Mouse (Mus musculus): ENCODE data around the gene Foxo1. TPM values are rescaled to one million over a fixed set of nuclear protein-coding genes. Genes with fewer than 3 reads are reported as not detected.
A peak's percentile ranks its signal among the peaks of the same experiment; 100 is the strongest.

Foxo1 gene
- polyA plus RNA-seq, 1 experiment from 2014 or later, result 4.8 TPM

GRCm38 (mm10) chr3:52266606-52267160, 1.5 kb upstream of the Foxo1 start:
- no peaks in the 10 kb centered on the region for H3K9me3 ChIP-seq (ENCODE audit: control insufficient read depth, low read length)
- H3K27me3 ChIP-seq (ENCODE audit: control insufficient read depth, insufficient read depth, low read depth, low read length), result peaks cover 3% of the 10 kb centered on the region; the same call in 1 of the 2 replicates
- H3K36me3 ChIP-seq (ENCODE audit: control insufficient read depth, insufficient read depth, low read length), result peaks cover under 1% of the 10 kb centered on the region; the same call in 1 of the 2 replicates
- no peak for ATAC-seq (ENCODE audit: low read depth)
- WGBS, result 12% methylated on average over 17 of the region's 17 CpGs
- H3K9ac ChIP-seq (ENCODE audit: low read length), result 0 out of 2 replicates have a peak overlapping the region, but pooled peaks have one; percentile 12
- peak overlapping the region; percentile 92 for H3K4me2 ChIP-seq (ENCODE audit: low read depth, low read length)
- peaks cover 13% of the 10 kb centered on the region for H3K4me1 ChIP-seq (replicated peaks; ENCODE audit: control insufficient read depth, insufficient read depth, low read length)
- H3K4me3 ChIP-seq (ENCODE audit: low read length), result peak overlapping the region; percentile 87
- no peak overlapping the region for H3K27ac ChIP-seq (ENCODE audit: low read length)

GRCm38 (mm10) chr3:52267293-52267651, 864 bp upstream of the Foxo1 start:
- Histone ChIP-seq H3K27me3 (ENCODE audit: control insufficient read depth, insufficient read depth, low read depth, low read length) (peaks cover 3% of the 10 kb centered on the region; the same call in 1 of the 2 replicates), H3K36me3 (ENCODE audit: control insufficient read depth, insufficient read depth, low read length) (peaks cover 2% of the 10 kb centered on the region; the same call in 1 of the 2 replicates), H3K4me1 (replicated peaks; ENCODE audit: control insufficient read depth, insufficient read depth, low read length) (peaks cover 15% of the 10 kb centered on the region), H3K27ac (ENCODE audit: low read length) (no peak overlapping the region; the same call in 1 of the 2 replicates), H3K9me3 (ENCODE audit: control insufficient read depth, low read length) (no peaks in the 10 kb centered on the region), H3K4me3 (ENCODE audit: low read length) (peak overlapping the region; percentile 87), H3K9ac (ENCODE audit: low read length) (peak overlapping the region; percentile 70), H3K4me2 (ENCODE audit: low read depth, low read length) (peak overlapping the region; percentile 92)
- no peak for ATAC-seq (ENCODE audit: low read depth)
- WGBS, result under 1% methylated on average over 15 of the region's 15 CpGs

GRCm38 (mm10) chr3:52268487-52268736, 276 bp downstream of the Foxo1 start:
- ATAC-seq (ENCODE audit: low read depth), result no peak; the same call in 1 of the 2 replicates
- Histone ChIP-seq H3K4me1 (replicated peaks; ENCODE audit: control insufficient read depth, insufficient read depth, low read length) (peaks cover 17% of the 10 kb centered on the region), H3K9me3 (ENCODE audit: control insufficient read depth, low read length) (no peaks in the 10 kb centered on the region), H3K36me3 (ENCODE audit: control insufficient read depth, insufficient read depth, low read length) (peaks cover 2% of the 10 kb centered on the region; the same call in 1 of the 2 replicates), H3K4me2 (ENCODE audit: low read depth, low read length) (peak overlapping the region; percentile 90), H3K9ac (ENCODE audit: low read length) (peak overlapping the region; percentile 86), H3K27ac (ENCODE audit: low read length) (peak overlapping the region; percentile 89), H3K4me3 (ENCODE audit: low read length) (peak overlapping the region; percentile 87), H3K27me3 (ENCODE audit: control insufficient read depth, insufficient read depth, low read depth, low read length) (peaks cover 3% of the 10 kb centered on the region; the same call in 1 of the 2 replicates)
- under 1% methylated on average over 36 of the region's 40 CpGs for WGBS

GRCm38 (mm10) chr3:52268737-52269513, 789 bp downstream of the Foxo1 start:
- peaks cover 2% of the 10 kb centered on the region; the same call in 1 of the 2 replicates for H3K36me3 ChIP-seq (ENCODE audit: control insufficient read depth, insufficient read depth, low read length)
- peaks cover 17% of the 10 kb centered on the region for H3K4me1 ChIP-seq (replicated peaks; ENCODE audit: control insufficient read depth, insufficient read depth, low read length)
- under 1% methylated on average over 86 of the region's 89 CpGs for WGBS
- ATAC-seq (ENCODE audit: low read depth), result peak; percentile 27
- H3K27me3 ChIP-seq (ENCODE audit: control insufficient read depth, insufficient read depth, low read depth, low read length), result peaks cover 3% of the 10 kb centered on the region; the same call in 1 of the 2 replicates
- H3K9ac ChIP-seq (ENCODE audit: low read length), result peak overlapping the region; percentile 86
- no peaks in the 10 kb centered on the region for H3K9me3 ChIP-seq (ENCODE audit: control insufficient read depth, low read length)
- H3K27ac ChIP-seq (ENCODE audit: low read length), result peak overlapping the region; percentile 89
- peak overlapping the region; percentile 90 for H3K4me2 ChIP-seq (ENCODE audit: low read depth, low read length)
- H3K4me3 ChIP-seq (ENCODE audit: low read length), result peak overlapping the region; percentile 87

- Histone ChIP-seq H3K27ac (ENCODE audit: low read length) (peak overlapping the region; percentile 89), H3K4me3 (ENCODE audit: low read length) (peak overlapping the region; percentile 87), H3K9me3 (ENCODE audit: control insufficient read depth, low read length) (no peaks in the 10 kb centered on the region), H3K4me2 (ENCODE audit: low read depth, low read length) (peak overlapping the region; percentile 90), H3K27me3 (ENCODE audit: control insufficient read depth, insufficient read depth, low read depth, low read length) (peaks cover 3% of the 10 kb centered on the region; the same call in 1 of the 2 replicates), H3K4me1 (replicated peaks; ENCODE audit: control insufficient read depth, insufficient read depth, low read length) (peaks cover 17% of the 10 kb centered on the region), H3K36me3 (ENCODE audit: control insufficient read depth, insufficient read depth, low read length) (peaks cover 2% of the 10 kb centered on the region; the same call in 1 of the 2 replicates), H3K9ac (ENCODE audit: low read length) (peak overlapping the region; percentile 86)
- under 1% methylated on average over 55 of the region's 55 CpGs for WGBS
- peak; percentile 42 for ATAC-seq (ENCODE audit: low read depth)
These were observed 1.6 kb downstream of the Foxo1 start for GRCm38 (mm10) chr3:52269514-52270351.

GRCm38 (mm10) chr3:52270511-52270910, 2.4 kb downstream of the Foxo1 start:
- Histone ChIP-seq H3K27me3 (ENCODE audit: control insufficient read depth, insufficient read depth, low read depth, low read length) (peaks cover 3% of the 10 kb centered on the region; the same call in 1 of the 2 replicates), H3K27ac (ENCODE audit: low read length) (no peak overlapping the region), H3K9ac (ENCODE audit: low read length) (peak overlapping the region; percentile 86), H3K36me3 (ENCODE audit: control insufficient read depth, insufficient read depth, low read length) (peaks cover 2% of the 10 kb centered on the region; the same call in 1 of the 2 replicates), H3K4me3 (ENCODE audit: low read length) (peak overlapping the region; percentile 87), H3K9me3 (ENCODE audit: control insufficient read depth, low read length) (no peaks in the 10 kb centered on the region), H3K4me1 (replicated peaks; ENCODE audit: control insufficient read depth, insufficient read depth, low read length) (peaks cover 17% of the 10 kb centered on the region), H3K4me2 (ENCODE audit: low read depth, low read length) (peak overlapping the region; percentile 90)
- 19% methylated on average over 3 of the region's 3 CpGs for WGBS
- ATAC-seq (ENCODE audit: low read depth), result no peak

- Histone ChIP-seq H3K4me1 (replicated peaks; ENCODE audit: control insufficient read depth, insufficient read depth, low read length) (peaks cover 17% of the 10 kb centered on the region), H3K4me2 (ENCODE audit: low read depth, low read length) (peak overlapping the region; percentile 12; the same call in 1 of the 2 replicates), H3K36me3 (ENCODE audit: control insufficient read depth, insufficient read depth, low read length) (peaks cover 2% of the 10 kb centered on the region; the same call in 1 of the 2 replicates), H3K27me3 (ENCODE audit: control insufficient read depth, insufficient read depth, low read depth, low read length) (no peaks in the 10 kb centered on the region; the same call in 1 of the 2 replicates), H3K9me3 (ENCODE audit: control insufficient read depth, low read length) (no peaks in the 10 kb centered on the region), H3K4me3 (ENCODE audit: low read length) (no peak overlapping the region), H3K27ac (ENCODE audit: low read length) (no peak overlapping the region), H3K9ac (ENCODE audit: low read length) (no peak overlapping the region)
- ATAC-seq (ENCODE audit: low read depth), result no peak
- WGBS, result 74% methylated on average over 5 of the region's 5 CpGs
These were observed 3.2 kb downstream of the Foxo1 start for GRCm38 (mm10) chr3:52271376-52271775.

- peaks cover 2% of the 10 kb centered on the region; the same call in 1 of the 2 replicates for H3K36me3 ChIP-seq (ENCODE audit: control insufficient read depth, insufficient read depth, low read length)
- H3K27ac ChIP-seq (ENCODE audit: low read length), result no peak overlapping the region
- no peaks in the 10 kb centered on the region for H3K9me3 ChIP-seq (ENCODE audit: control insufficient read depth, low read length)
- H3K4me1 ChIP-seq (replicated peaks; ENCODE audit: control insufficient read depth, insufficient read depth, low read length), result peaks cover 9% of the 10 kb centered on the region; the same call in 1 of the 2 replicates
- WGBS, result 64% methylated on average over 8 of the region's 8 CpGs
- no peak overlapping the region for H3K4me3 ChIP-seq (ENCODE audit: low read length)
- no peaks in the 10 kb centered on the region for H3K27me3 ChIP-seq (ENCODE audit: control insufficient read depth, insufficient read depth, low read depth, low read length)
- H3K9ac ChIP-seq (ENCODE audit: low read length), result no peak overlapping the region
- peak overlapping the region; percentile 33; the same call in 1 of the 2 replicates for H3K4me2 ChIP-seq (ENCODE audit: low read depth, low read length)
- ATAC-seq (ENCODE audit: low read depth), result no peak
These were observed 4.3 kb downstream of the Foxo1 start for GRCm38 (mm10) chr3:52272376-52272865.
